Mouse (Mus musculus): Measurements from ENCODE around the gene Gm13279.
A peak's percentile ranks its signal among the peaks of the same experiment; 100 is the strongest.
"Not testable (repeated sequence)": the region's sequence is repeated elsewhere in the genome, so short reads cannot be mapped to it uniquely, and the experiment has no call there.

Gene Gm13279

GRCm38 (mm10) chr4:88797097-88797496, at the start of gene Gm13279:
Gene Gm13279, plus strand, starts transcription at chr4:88797397.
- DNase-seq (ENCODE audit: low spot score in 2 of 2) = not testable (repeated sequence)

- no peak for DNase-seq (ENCODE audit: low spot score in 2 of 2)
These were observed 47.3 kb upstream of the Gm13279 start for GRCm38 (mm10) chr4:88749926-88750325.

GRCm38 (mm10) chr4:88754818-88755340, 42.3 kb upstream of the Gm13279 start, which contains the start of gene Gm13271:
Gene Gm13271, plus strand, starts transcription at chr4:88754868.
- peak; percentile 77 to 84 for DNase-seq (ENCODE audit: low spot score in 2 of 2)

DNA sequence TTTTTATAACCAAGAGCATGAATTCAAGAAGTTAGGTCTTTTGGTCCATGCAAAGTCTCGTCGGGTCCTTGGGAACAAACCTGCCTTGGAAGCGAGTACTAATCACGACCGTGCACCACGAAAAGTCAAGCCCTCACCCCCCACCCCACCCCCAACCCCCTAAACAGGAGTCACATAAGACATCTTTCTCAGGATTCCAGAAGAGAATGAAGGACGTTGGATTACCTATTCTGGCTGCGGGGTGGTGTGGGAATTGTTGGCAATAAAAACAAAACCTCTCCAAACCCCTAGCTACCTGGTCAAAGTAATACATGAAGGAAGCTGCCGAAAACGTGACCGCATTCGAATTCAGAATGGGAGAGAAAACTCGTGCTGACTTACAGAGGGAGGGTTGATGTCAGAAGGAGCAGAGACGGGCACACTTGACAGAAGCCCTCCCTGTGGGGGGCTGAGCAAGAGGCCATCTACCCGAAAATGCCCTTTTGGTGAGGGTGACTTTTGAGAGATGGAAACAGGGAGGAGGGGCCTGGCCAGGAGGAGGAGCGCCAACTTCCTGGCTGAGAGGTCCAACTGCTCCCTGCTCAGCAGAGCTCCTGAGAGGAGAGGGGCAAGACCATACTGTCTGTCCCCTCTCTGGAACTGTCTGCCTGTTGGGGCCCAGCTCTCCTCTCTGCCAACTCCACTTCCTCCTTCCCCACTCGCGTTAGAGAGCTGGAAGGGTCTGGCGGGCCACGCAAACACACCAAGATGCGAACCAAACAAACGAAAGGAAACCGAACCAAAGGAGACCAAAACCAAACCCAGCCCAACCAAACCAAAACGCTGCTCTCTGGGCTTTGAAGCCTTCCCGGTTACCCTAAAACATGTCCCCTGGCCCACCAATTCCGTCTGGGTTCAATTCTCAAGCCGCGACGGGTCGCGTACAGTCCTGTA, 40.4 kb upstream of the Gm13279 start:
- DNase-seq (ENCODE audit: low spot score in 2 of 2) = not testable (repeated sequence)

GRCm38 (mm10) chr4:88757628-88758031, 39.6 kb upstream of the Gm13279 start:
- peak; percentile 90 to 92 for DNase-seq (ENCODE audit: low spot score in 2 of 2)

DNA sequence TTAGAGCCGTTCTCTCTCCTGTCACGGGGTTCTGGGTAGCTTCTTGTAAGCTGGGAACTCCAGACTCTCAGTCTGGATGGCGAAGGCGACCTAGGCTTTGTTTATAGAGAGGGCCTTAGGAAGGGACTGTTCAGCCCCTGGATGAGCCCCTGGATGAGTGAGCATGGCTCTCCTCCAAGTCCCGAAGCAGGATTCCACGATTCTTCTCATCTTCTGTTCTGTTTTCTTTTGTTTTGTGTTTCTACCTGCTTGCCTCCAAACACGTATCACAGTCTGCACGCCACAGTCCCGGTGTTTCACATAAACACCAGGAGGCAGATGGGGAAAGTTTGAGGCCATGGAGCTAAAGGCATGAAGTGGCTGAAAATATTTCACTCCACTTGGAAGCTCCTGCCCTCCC, 38.4 kb upstream of the Gm13279 start:
- not testable (repeated sequence) for DNase-seq (ENCODE audit: low spot score in 2 of 2)

GRCm38 (mm10) chr4:88759610-88760268, 37.5 kb upstream of the Gm13279 start, which contains the start of gene Gm13283:
Gene Gm13283, plus strand, starts transcription at chr4:88760119.
- peak; percentile 32 to 45 for DNase-seq (ENCODE audit: low spot score in 2 of 2)

DNA sequence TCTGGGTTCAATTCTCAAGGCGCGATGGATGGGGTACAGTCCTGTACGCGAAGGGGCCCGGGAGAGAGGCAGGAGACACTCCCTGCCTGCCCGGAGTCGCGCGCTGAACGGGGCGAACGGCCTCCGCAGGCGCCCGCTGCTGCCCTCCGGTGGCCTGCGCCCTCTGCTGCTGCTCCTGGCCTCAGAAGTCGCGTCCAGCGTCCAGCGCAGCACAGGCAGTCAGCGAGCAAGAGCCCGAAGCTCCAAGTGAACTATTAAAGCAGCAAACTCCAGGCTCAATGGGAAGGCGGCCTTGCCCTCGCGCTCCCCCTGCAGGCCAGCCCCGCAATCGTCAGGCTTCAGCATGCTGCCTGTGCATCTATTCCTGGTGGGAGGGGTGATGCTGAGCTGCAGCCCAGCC, 36.8 kb upstream of the Gm13279 start:
- peak in 1 of 2 experiments; percentile 48 for DNase-seq (ENCODE audit: low spot score in 2 of 2)

- DNase-seq (ENCODE audit: low spot score in 2 of 2) = peak; percentile 79 to 81
These were observed 35.4 kb upstream of the Gm13279 start for GRCm38 (mm10) chr4:88761776-88762175.

DNA sequence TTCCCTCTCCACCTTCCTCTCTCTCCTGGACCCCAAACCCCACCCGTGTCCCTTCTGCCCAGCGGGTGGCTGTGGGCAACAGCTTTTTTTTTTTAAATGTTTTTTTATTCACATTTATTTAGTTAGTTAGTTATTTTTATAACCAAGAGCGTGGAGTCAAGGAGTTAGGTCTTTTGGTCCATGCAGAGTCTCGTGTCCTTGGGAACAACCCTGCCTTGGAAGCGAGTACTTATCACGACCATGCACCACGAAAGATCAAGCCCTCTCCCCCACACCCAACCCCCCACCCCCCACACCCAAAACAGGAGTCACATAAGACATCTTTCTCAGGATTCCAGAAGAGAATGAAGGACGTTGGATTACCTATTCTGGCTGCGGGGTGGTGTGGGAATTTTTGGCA, 34.9 kb upstream of the Gm13279 start:
- peak in 1 of 2 experiments; percentile 26 for DNase-seq (ENCODE audit: low spot score in 2 of 2)

DNA sequence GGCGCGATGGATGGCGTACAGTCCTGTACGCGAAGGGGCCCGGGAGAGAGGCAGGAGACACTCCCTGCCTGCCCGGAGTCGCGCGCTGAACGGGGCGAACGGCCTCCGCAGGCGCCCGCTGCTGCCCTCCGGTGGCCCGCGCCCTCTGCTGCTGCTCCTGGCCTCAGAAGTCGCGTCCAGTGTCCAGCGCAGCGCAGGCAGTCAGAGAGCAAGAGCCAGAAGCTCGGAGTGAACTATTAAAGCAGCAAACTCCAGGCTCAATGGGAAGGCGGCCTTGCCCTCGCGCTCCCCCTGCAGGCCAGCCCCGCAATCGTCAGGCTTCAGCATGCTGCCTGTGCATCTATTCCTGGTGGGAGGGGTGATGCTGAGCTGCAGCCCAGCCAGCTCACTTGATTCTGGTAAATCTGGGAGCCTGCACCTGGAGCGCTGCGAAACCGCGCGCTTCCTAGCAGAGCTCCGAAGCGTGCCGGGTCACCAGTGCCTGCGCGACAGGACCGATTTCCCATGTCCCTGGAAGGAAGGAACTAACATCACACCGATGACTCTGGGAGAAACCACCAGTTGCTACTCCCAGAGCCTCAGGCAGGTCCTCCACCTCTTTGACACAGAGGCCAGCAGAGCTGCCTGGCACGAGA, 33.7 kb upstream of the Gm13279 start:
- DNase-seq (ENCODE audit: low spot score in 2 of 2) = peak in 1 of 2 experiments; percentile 17

DNA sequence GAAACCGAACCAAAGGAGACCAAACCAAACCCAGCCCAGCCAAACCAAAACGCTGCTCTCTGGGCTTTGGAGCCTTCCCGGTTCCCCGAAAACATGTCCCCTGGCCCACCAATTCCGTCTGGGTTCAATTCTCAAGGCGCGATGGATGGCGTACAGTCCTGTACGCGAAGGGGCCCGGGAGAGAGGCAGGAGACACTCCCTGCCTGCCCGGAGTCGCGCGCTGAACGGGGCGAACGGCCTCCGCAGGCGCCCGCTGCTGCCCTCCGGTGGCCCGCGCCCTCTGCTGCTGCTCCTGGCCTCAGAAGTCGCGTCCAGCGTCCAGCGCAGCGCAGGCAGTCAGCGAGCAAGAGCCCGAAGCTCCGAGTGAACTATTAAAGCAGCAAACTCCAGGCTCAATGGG, 23.7 kb upstream of the Gm13279 start, which contains the start of gene Gm13290:
Gene Gm13290, plus strand, starts transcription at position 301 of the 400 bp plus-strand sequence.
- DNase-seq (ENCODE audit: low spot score in 2 of 2) = not testable (repeated sequence)

- not testable (repeated sequence) for DNase-seq (ENCODE audit: low spot score in 2 of 2)
These were observed 20.6 kb upstream of the Gm13279 start, which contains the start of gene Gm13289 for GRCm38 (mm10) chr4:88776622-88777021. Gene Gm13289, plus strand, starts transcription at chr4:88776922.

- not testable (repeated sequence) for DNase-seq (ENCODE audit: low spot score in 2 of 2)
These were observed 17.6 kb upstream of the Gm13279 start, which contains the start of gene Gm13272 for GRCm38 (mm10) chr4:88779550-88779949. Gene Gm13272, plus strand, starts transcription at chr4:88779850.

- DNase-seq (ENCODE audit: low spot score in 2 of 2) = not testable (repeated sequence)
These were observed 16.9 kb upstream of the Gm13279 start for GRCm38 (mm10) chr4:88780320-88780719.

GRCm38 (mm10) chr4:88781831-88782230, 15.4 kb upstream of the Gm13279 start, which contains the start of gene Ifnz:
Gene Ifnz, plus strand, starts transcription at chr4:88782131.
- not testable (repeated sequence) for DNase-seq (ENCODE audit: low spot score in 2 of 2)

DNA sequence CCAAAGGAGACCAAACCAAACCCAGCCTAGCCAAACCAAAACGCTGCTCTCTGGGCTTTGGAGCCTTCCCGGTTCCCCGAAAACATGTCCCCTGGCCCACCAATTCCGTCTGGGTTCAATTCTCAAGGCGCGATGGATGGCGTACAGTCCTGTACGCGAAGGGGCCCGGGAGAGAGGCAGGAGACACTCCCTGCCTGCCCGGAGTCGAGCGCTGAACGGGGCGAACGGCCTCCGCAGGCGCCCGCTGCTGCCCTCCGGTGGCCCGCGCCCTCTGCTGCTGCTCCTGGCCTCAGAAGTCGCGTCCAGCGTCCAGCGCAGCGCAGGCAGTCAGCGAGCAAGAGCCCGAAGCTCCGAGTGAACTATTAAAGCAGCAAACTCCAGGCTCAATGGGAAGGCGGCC, 14.9 kb upstream of the Gm13279 start:
- not testable (repeated sequence) for DNase-seq (ENCODE audit: low spot score in 2 of 2)

- not testable (repeated sequence) for DNase-seq (ENCODE audit: low spot score in 2 of 2)
These were observed 11.8 kb upstream of the Gm13279 start, which contains the start of gene Gm13276 for GRCm38 (mm10) chr4:88785409-88785808. Gene Gm13276, plus strand, starts transcription at chr4:88785709.

GRCm38 (mm10) chr4:88788402-88788801, 8.8 kb upstream of the Gm13279 start, which contains the start of gene Gm13277:
Gene Gm13277, plus strand, starts transcription at chr4:88788632.
- DNase-seq (ENCODE audit: low spot score in 2 of 2) = peak; percentile 33 to 59

DNA sequence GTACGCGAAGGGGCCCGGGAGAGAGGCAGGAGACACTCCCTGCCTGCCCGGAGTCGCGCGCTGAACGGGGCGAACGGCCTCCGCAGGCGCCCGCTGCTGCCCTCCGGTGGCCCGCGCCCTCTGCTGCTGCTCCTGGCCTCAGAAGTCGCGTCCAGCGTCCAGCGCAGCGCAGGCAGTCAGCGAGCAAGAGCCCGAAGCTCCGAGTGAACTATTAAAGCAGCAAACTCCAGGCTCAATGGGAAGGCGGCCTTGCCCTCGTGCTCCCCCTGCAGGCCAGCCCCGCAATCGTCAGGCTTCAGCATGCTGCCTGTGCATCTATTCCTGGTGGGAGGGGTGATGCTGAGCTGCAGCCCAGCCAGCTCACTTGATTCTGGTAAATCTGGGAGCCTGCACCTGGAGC, 5.9 kb upstream of the Gm13279 start, which contains the start of gene Gm13278:
Gene Gm13278, plus strand, starts transcription at position 301 of the 400 bp plus-strand sequence.
- DNase-seq (ENCODE audit: low spot score in 2 of 2) = not testable (repeated sequence)

Data from frontal cortex, postnatal 10 days (tissue).